Mouse (Mus musculus): ENCODE data around the gene Dbndd2.
A peak's percentile ranks its signal among the peaks of the same experiment; 100 is the strongest.

GRCm38 (mm10) chr2:164522280-164522679, 36.4 kb downstream of the Dbndd2 start:
- TF ChIP-seq POLR2A (IDR thresholded peaks at IDR 0.05; ENCODE audit: control insufficient read depth in 1 of 2, insufficient read depth in 1 of 2, low read depth in 1 of 2, low read length in 2 of 2, poor library complexity in 1 of 2) (0 out of 4 replicates have a peak, but pooled peaks have one; percentile 14 to 32), TBP (IDR thresholded peaks at IDR 0.05; ENCODE audit: low read depth, low read length) (no peak)
